Mouse (Mus musculus): ENCODE data around the gene Olfr1271. TPM values are rescaled to one million over a fixed set of nuclear protein-coding genes. Genes with fewer than 3 reads are reported as not detected.
"Not testable (repeated sequence)": the region's sequence is repeated elsewhere in the genome, so short reads cannot be mapped to it uniquely, and the experiment has no call there.

The Olfr1271 gene
- polyA plus RNA-seq (2021), result not detected

DNA sequence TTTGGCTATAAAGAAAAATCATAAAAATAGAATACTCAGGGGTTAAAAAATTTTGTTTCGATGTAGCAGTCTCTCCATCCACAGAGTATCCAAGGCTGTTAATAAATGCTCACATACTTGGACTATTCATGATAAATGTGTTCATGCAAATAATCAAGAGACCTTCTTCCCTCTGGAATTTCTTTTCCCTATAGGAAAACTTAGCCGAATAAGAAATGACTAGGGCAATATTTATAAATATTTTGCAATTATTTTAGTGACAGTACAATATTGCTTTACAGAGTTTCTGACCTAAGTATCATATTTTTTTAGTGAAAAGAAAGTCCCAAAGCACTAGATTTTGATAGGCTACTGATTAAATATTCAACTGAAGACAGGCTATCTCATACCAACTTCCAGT lies at the start of gene Olfr1271:
Olfr1271 (minus strand) TSS at position 101 of the 400 bp plus-strand sequence.
- H3K27me3 ChIP-seq, result no peaks in the 10 kb centered on the region
- ATAC-seq (no peak), DNase-seq (ENCODE audit: low read depth, low spot score) (no peak)
- ChIA-PET CTCF (no interaction called here), POLR2A (no interaction called here)
- no peak for TF ChIP-seq CTCF (IDR thresholded peaks at IDR 0.05)
- in situ Hi-C loops (cut with MboI; ENCODE audit: low pct_unique_long_range_greater_than_20kb), result no loop called here

DNA sequence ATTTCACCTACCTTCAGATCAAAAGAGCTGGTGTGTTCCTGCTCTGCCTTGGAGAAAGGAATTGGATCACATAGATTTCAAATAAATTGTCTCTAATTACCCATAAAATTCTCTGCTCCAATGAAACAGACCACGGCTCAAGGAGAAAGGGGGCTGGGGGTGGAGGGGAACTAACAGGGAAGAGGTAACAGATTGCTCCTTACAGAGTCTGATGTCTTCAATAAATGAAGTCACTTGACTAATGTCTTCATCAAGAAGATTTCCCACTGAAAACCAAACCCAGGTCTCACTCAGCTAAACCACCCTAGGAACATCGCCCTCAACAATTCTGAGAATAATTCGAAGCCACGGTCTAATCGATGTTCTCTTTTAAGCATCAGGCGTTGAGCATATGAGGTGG lies 21.9 kb upstream of the Olfr1271 start, which contains the start of gene Olfr1272:
Olfr1272 (minus strand) TSS at position 101 of the 400 bp plus-strand sequence.
- POLR2A ChIA-PET, result no interaction called here
- TF ChIP-seq CTCF (IDR thresholded peaks at IDR 0.05), result no peak
- ATAC-seq (no peak), DNase-seq (ENCODE audit: low read depth, low spot score) (no peak)
- no peaks in the 10 kb centered on the region for H3K27me3 ChIP-seq
- in situ Hi-C loops (cut with MboI; ENCODE audit: low pct_unique_long_range_greater_than_20kb), result no loop called here
- CTCF ChIA-PET, result no interaction called here

DNA sequence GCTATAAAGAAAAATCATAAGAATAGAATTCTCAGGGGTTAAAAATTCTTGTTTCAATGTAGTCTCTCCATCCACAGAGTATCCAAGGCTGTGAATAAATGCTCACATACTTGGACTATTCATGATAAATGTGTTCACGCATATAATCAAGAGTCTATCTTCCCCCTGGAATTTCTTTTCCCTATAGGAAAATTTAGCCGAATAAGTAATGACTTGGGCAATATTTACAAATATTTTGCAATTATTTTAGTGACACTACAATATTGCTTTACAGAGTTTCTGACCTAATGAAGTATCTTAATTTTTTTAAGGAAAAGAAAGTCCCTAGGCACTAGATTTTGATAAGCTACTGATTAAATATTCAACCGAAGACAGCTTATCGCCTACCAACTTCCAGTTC lies 13.3 kb downstream of the Olfr1271 start, which contains the start of gene Olfr142:
Olfr142 (minus strand) TSS at position 101 of the 400 bp plus-strand sequence.
- H3K27me3 ChIP-seq, result peaks cover 3% of the 10 kb centered on the region
- in situ Hi-C loops (cut with MboI; ENCODE audit: low pct_unique_long_range_greater_than_20kb), result no loop called here
- DNase-seq (ENCODE audit: low read depth, low spot score), result no peak
- POLR2A ChIA-PET, result no interaction called here
- no peak for ATAC-seq
- TF ChIP-seq CTCF (IDR thresholded peaks at IDR 0.05), result no peak
- CTCF ChIA-PET, result no interaction called here

DNA sequence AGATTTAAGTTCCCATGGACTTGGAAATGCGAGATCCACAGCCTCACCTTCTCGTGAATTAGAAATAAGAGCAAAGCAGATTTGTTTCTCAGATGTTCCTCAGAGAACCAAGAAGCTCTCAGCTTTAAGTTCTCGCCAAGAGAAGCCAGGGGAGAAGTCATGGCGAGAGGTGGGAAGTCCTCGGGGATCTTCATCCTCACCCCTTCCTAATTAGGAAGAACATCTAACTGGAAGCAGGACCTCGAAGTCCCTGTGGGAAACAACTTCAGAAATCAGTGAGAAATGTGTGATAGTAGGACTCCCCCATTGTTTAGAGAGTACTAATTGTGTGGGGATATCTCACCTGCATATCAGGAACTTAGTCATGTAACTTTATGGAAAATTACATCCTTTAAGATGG lies 46.4 kb downstream of the Olfr1271 start, which contains the start of gene Olfr1506:
Olfr1506 (minus strand) TSS at position 101 of the 400 bp plus-strand sequence.
- DNase-seq (ENCODE audit: low read depth, low spot score); in situ Hi-C loops (cut with MboI; ENCODE audit: low pct_unique_long_range_greater_than_20kb); CTCF ChIA-PET; H3K27me3 ChIP-seq; POLR2A ChIA-PET; ATAC-seq: not testable (repeated sequence)

Other genes with a start within 250 kb of the Olfr1271 start
- not detected for gene Olfr1264, start 245.5 kb downstream of the Olfr1271 start, polyA plus RNA-seq (2021)
- 0.01 TPM for gene Olfr1265, start 235.7 kb downstream of the Olfr1271 start, polyA plus RNA-seq (2021)
- gene Olfr140, start 207.4 kb downstream of the Olfr1271 start, polyA plus RNA-seq (2021), result not detected
- not detected for gene Olfr1269, start 149.6 kb downstream of the Olfr1271 start, polyA plus RNA-seq (2021)
- gene Olfr32, start 128.7 kb downstream of the Olfr1271 start, polyA plus RNA-seq (2021), result not detected
- not detected for gene Olfr1270, start 117.9 kb downstream of the Olfr1271 start, polyA plus RNA-seq (2021)
- gene Olfr1506, start 46.5 kb downstream of the Olfr1271 start, polyA plus RNA-seq (2021), result not detected
- gene Olfr142, start 13.4 kb downstream of the Olfr1271 start, polyA plus RNA-seq (2021), result not detected
- not detected for gene Olfr1272, start 21.8 kb upstream of the Olfr1271 start, polyA plus RNA-seq (2021)
- 0.04 TPM for gene Gm13769, start 51.2 kb upstream of the Olfr1271 start, polyA plus RNA-seq (2021)
- gene Olfr1274-ps, start 127.7 kb upstream of the Olfr1271 start, polyA plus RNA-seq (2021), result not detected

Data from Patski (cell line).